Mouse (Mus musculus): Measurements from ENCODE around the gene Serpina11. TPM values are rescaled to one million over a fixed set of nuclear protein-coding genes. Genes with fewer than 3 reads are reported as not detected.

Gene Serpina11
- total and polyA plus RNA-seq, 3 experiments, result 0.27 to 0.50 (median 0.34) TPM

DNA sequence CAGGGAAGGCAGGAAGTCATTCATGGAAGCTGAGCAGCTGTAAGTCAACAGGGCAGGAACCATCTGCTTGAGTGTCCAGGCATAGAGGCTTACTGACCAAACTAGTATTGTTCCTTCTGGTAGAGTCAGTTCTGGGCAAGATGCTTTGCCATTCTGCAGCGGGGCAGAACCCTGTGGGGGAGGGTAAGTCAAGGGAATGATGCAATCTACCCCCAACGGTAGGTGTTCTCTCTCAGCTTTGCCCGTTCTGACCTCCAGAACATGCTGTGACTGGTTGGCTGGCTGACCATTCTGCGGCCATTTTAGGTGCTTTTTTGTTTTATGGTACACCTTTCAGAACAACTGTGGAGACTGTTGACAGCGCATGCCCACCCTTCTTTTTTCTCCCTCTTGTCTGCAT, 27.4 kb downstream of the Serpina11 start:
- Histone ChIP-seq H3K9ac (ENCODE audit: insufficient read depth, low read depth) (no peak overlapping the region), H3K36me3 (replicated peaks in 1 of 2; ENCODE audit: control insufficient read depth in 1 of 2, insufficient read depth in 1 of 2, low read length in 1 of 2) (no peaks in the 10 kb centered on the region), H3K4me1 (ENCODE audit: control insufficient read depth in 1 of 2, insufficient read depth in 2 of 2) (peaks cover 10 to 11% of the 10 kb centered on the region in 2 experiments), H3K27ac (ENCODE audit: insufficient read depth, low read depth) (no peak overlapping the region), H3K9me3 (replicated peaks; ENCODE audit: low read length) (no peaks in the 10 kb centered on the region), H3K27me3 (replicated peaks) (peaks cover 65% of the 10 kb centered on the region), H3K4me2 (ENCODE audit: insufficient read depth, low read depth, poor library complexity, severe bottlenecking) (no peak overlapping the region), H3K4me3 (replicated peaks in 1 of 3; ENCODE audit: low read depth in 2 of 3, low read length in 2 of 3, poor library complexity in 1 of 3) (no peak overlapping the region), H3K79me2 (replicated peaks; ENCODE audit: control insufficient read depth, extremely low read depth, insufficient read depth, poor library complexity, severe bottlenecking) (no peaks in the 10 kb centered on the region)
- dilution Hi-C loops (cut with MboI; ENCODE audit: extremely low pct_ligation_motif_present, extremely low pct_unique_long_range_greater_than_20kb, low sequenced_read_pairs) (no loop called here), in situ Hi-C loops (cut with MboI; ENCODE audit: low pct_ligation_motif_present, low pct_unique_long_range_greater_than_20kb, low sequenced_read_pairs) (no loop called here)
- no peak for DNase-seq (ENCODE audit: extremely low read depth)
- no peak for TF ChIP-seq JUND (conservative IDR thresholded peaks at IDR 0.05; ENCODE audit: low read depth, low read length)
- TF ChIP-seq POLR2A (IDR thresholded peaks at IDR 0.05; ENCODE audit: low read depth, low read length), result no peak
- no peak for TF ChIP-seq ZKSCAN1 (IDR thresholded peaks at IDR 0.05; ENCODE audit: borderline replicate concordance, low read depth, low read length)
- no peak for TF ChIP-seq BHLHE40 (IDR thresholded peaks at IDR 0.05; ENCODE audit: low read depth, low read length)
- no peak for TF ChIP-seq JUN (IDR thresholded peaks at IDR 0.05; ENCODE audit: insufficient read depth, low read depth, low read length)
- no peak for TF ChIP-seq E2F4 (IDR thresholded peaks at IDR 0.05; ENCODE audit: insufficient replicate concordance, low read depth, low read length)
- TF ChIP-seq USF1 (IDR thresholded peaks at IDR 0.05; ENCODE audit: low read depth, low read length), result no peak
- TF ChIP-seq TBP (conservative IDR thresholded peaks at IDR 0.05; ENCODE audit: low read depth, low read length), result no peak
- TF ChIP-seq CTCF (conservative IDR thresholded peaks at IDR 0.05 in 1 of 2, IDR thresholded peaks at IDR 0.05 in 1 of 2; ENCODE audit: low read depth in 2 of 2, low read length in 2 of 2), result no peak
- TF ChIP-seq ETS1 (conservative IDR thresholded peaks at IDR 0.05; ENCODE audit: low read depth, low read length), result no peak
- TF ChIP-seq MAFK (IDR thresholded peaks at IDR 0.05; ENCODE audit: insufficient replicate concordance, low read length), result no peak
- no peak for TF ChIP-seq ZNF384 (IDR thresholded peaks at IDR 0.05; ENCODE audit: low read depth, low read length)
- no peak for TF ChIP-seq EP300 (IDR thresholded peaks at IDR 0.05; ENCODE audit: low read length)
- TF ChIP-seq RCOR1 (conservative IDR thresholded peaks at IDR 0.05; ENCODE audit: low read depth, low read length), result no peak
- no peak for TF ChIP-seq PAX5 (IDR thresholded peaks at IDR 0.05; ENCODE audit: low read length)
- no peak for TF ChIP-seq MYC (IDR thresholded peaks at IDR 0.05; ENCODE audit: low read depth, low read length)
- no peak for TF ChIP-seq POLR2AphosphoS2 (IDR thresholded peaks at IDR 0.05; ENCODE audit: low read depth, low read length)
- no peak for TF ChIP-seq UBTF (IDR thresholded peaks at IDR 0.05; ENCODE audit: low read depth, low read length)
- TF ChIP-seq MAZ (IDR thresholded peaks at IDR 0.05; ENCODE audit: low read depth, low read length), result no peak
- no peak for TF ChIP-seq CHD1 (IDR thresholded peaks at IDR 0.05; ENCODE audit: low read depth, low read length)

DNA sequence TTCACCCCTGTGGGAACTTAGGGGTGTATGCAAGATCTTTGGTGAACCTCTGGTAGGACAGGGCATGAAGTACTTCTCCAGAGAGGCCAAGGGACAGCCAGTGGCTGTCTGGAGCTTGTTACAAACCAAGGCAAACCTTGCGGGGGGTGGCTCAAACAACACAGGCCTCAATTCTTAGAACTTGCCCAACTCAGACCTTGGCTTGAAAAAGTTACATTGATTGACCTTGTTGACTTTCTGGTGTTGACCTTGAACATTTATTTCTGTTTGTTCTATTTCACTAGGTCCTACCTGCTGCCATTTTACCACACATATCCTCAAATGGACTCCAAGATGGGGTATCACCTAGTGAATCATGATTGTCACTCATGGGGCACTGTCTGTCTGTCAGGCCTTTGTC, 28.0 kb downstream of the Serpina11 start:
- in situ Hi-C loops (cut with MboI; ENCODE audit: low pct_ligation_motif_present, low pct_unique_long_range_greater_than_20kb, low sequenced_read_pairs) (no loop called here), dilution Hi-C loops (cut with MboI; ENCODE audit: extremely low pct_ligation_motif_present, extremely low pct_unique_long_range_greater_than_20kb, low sequenced_read_pairs) (no loop called here)
- H3K9me3 ChIP-seq (replicated peaks; ENCODE audit: low read length), result no peaks in the 10 kb centered on the region
- H3K4me3 ChIP-seq (replicated peaks in 1 of 3; ENCODE audit: low read depth in 2 of 3, low read length in 2 of 3, poor library complexity in 1 of 3), result no peak overlapping the region
- H3K27ac ChIP-seq (ENCODE audit: insufficient read depth, low read depth), result no peak overlapping the region
- H3K9ac ChIP-seq (ENCODE audit: insufficient read depth, low read depth), result no peak overlapping the region
- H3K79me2 ChIP-seq (replicated peaks; ENCODE audit: control insufficient read depth, extremely low read depth, insufficient read depth, poor library complexity, severe bottlenecking), result no peaks in the 10 kb centered on the region
- peaks cover 61% of the 10 kb centered on the region for H3K27me3 ChIP-seq (replicated peaks)
- DNase-seq (ENCODE audit: extremely low read depth), result no peak
- TF ChIP-seq MAZ (IDR thresholded peaks at IDR 0.05; ENCODE audit: low read depth, low read length) (no peak), PAX5 (IDR thresholded peaks at IDR 0.05; ENCODE audit: low read length) (no peak), ZNF384 (IDR thresholded peaks at IDR 0.05; ENCODE audit: low read depth, low read length) (no peak), BHLHE40 (IDR thresholded peaks at IDR 0.05; ENCODE audit: low read depth, low read length) (no peak), SIN3A (IDR thresholded peaks at IDR 0.05; ENCODE audit: low read length) (no peak)
- H3K36me3 ChIP-seq (replicated peaks in 1 of 2; ENCODE audit: control insufficient read depth in 1 of 2, insufficient read depth in 1 of 2, low read length in 1 of 2), result no peaks in the 10 kb centered on the region
- peaks cover 10 to 11% of the 10 kb centered on the region in 2 experiments for H3K4me1 ChIP-seq (ENCODE audit: control insufficient read depth in 1 of 2, insufficient read depth in 2 of 2)
- H3K4me2 ChIP-seq (ENCODE audit: insufficient read depth, low read depth, poor library complexity, severe bottlenecking), result no peak overlapping the region

All from CH12.LX (cell line).